Mouse (Mus musculus): ENCODE results near the gene Ntn1.

Gene Ntn1

DNA sequence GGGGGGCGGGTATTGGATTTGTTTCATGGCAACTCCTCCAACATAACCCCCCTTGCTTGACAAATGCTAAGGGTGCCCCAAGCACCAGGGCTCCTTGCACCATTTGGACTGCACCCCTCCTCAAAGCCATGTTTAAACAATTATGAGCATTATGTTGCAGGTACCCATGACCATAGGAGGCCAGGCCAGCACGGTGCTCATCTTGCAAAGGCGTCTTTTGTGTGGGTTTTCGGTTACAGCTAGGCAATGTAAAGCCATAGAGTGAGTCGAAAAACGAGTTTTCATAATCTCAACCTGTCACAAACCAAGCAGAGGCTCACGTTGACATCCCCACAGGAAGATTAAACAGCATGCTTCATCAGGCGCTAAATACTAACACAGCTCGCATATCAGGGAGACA lies 19.3 kb downstream of the Ntn1 start:
- DNase-seq, result no peak

DNA sequence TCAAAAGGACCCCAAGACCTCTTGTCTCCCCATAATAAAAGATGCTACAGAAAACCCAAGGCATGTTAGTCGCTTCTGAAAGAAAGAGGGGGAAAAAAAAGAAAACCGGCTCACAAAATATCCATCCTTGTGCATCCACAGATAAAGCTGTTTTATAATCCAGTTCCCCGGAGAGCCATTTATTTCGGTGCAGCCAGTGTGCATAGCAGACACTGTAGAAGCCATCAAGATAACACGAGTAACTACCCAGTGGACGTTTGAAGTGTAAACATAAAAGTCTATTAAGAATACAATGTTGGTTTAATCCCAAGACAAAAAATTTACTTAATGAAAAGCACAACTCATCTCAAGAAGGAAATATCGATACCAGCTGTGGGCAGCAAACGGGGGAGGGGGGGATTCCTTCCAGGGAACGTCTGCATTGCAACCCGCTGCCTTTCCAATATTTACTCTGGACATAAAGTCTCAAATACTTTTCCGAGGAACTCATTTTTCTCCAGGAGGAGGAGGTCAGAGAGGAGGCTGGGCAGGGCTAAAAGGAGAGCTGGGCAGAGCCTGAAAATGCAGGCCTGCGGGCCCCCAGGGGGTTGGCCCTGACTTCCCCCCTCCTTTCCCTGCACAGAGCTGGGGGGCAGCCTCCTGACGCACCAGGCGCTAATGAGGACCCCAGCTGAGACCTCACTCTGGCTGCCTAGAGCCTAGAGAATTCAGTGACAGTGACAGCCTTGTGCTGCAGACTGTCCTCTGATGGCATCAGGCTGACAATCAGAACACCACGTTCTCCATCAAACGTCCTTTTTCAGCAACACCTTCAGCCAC lies 21.5 kb downstream of the Ntn1 start:
- DNase-seq, result no peak

DNA sequence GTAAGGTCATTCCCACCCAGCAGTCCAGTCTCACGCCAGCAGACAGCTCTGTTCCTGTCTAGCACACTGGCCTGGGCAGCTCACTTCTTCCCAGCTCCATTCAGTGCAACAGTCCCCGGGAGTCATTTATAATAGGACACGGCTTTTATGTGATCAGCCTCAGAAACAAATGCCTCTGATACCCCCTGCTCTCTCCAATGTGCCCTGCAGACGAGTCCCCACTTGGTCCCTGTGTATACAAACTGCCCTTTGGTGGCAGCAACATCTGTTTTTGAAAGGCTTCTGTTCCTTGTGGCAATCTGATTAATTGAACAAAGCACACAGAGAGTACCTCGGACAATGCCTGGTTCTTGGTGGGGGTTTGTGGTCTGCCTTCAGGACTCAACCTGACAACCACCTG lies 22.2 kb downstream of the Ntn1 start:
- DNase-seq, result no peak

DNA sequence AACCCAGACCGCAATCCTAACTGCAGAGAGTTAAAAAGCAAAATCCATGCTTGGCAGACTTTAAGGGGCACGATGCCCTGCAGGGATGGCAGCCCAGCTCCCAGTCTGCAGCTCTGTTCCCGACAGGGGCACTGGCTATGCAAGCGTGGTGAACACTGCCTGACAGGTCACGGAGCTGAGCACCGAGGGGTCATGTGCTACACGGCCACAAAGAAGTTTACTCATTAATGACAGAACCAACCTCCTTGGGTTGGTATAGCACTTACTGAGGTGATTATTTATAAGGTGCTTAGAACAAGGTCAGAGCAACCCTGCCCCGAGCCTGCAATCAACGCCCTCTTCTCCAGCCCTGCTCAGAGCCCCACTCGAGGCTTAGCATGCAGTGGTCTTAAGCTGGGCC lies 27.5 kb downstream of the Ntn1 start:
- no peak for DNase-seq

DNA sequence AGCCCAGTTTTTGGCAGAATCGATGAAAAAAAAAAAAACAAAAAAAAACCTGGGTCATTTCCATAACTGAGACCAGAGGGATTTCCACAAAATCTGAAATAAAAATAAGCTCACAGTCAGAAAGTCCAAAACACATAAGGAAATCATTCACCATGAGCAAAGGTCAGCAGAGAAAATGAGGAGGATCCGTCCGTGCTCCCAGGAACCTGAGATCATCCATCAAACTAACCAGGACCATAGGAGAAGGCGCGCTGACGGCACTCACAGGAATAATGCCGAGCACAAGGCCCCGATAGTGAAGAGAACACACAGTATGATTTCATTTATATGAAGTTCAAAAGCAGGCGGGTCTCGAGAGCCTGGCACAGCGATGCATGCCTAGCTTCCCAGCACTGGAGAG lies 29.0 kb downstream of the Ntn1 start:
- no peak for DNase-seq

DNA sequence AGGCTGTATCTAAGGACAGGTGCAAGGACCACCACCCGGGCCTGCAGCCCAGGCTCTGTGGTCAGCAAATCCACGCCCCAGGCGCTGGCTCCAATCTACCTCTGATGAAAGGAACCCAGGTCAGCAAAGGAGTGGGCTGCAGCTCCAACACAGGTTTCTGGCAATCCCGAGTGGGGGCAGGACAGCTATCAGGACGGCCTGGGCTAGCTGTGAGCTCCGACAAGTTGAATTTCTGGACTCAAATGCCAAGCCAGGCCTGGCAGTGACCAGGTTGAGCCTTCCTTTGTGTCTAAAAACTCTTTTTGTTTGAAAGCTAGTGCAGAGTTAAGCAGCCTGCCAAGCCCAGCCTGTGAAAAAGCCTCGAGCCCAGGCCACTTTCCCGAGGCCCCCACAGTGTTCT lies 43.7 kb downstream of the Ntn1 start:
- DNase-seq, result no peak

DNA sequence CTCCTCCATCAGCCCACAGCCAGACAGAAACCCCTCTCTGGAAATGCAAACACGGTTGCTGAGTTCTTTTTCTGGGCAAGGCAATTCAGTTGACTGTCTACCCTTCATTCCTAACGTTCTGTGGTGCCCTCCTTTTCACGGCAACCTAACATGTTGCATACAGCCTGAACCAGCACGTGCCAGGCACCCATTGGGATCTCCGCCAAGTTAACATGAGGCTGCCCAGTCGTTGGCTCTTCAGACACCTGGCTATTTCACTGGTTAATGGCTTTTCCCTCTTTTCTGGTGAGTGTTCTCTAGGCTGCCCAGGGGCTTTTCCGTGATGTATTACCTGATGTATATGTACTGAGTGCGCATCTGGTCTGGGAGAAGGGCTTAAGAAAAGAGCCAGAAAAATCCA lies 45.1 kb downstream of the Ntn1 start:
- no peak for DNase-seq

DNA sequence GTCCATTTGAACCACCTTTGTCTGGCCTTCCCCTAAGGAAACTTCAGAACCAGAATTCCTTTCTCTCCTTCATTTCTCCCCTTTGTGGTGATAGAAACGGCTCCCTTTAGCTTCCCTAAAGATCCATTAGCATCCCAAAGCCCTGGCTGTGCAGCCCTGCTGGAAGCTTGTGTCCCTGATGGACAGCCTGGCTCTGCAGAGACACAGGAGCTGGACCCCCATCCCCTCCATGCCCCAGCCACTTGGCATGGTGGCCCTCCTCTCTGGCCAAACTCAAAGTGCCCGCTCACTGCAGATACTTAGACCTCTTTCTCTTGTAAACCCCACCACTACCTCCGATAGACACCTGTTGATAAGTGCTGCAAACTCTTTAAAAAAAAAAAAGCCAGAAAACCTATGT lies 45.8 kb downstream of the Ntn1 start:
- no peak for DNase-seq

DNA sequence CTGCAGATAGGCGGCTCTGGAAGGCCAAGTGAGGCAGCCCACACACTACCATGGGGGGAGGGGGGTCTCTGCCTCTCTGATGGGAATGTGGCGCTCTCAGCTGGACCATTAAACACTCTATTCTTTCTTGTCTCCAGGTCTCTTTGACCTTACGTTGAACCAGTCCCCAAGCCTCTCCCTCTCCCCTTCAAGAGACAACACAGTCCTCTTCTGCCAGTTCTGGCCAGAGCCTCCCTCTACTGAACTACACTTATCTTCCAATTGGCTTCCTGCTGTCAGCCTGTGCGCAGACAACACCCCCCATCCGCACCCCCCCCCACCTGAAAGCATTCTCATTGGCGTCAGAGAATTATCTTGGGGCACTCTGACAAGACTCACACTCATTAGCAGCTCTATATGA lies 48.4 kb downstream of the Ntn1 start:
- DNase-seq, result no peak

DNA sequence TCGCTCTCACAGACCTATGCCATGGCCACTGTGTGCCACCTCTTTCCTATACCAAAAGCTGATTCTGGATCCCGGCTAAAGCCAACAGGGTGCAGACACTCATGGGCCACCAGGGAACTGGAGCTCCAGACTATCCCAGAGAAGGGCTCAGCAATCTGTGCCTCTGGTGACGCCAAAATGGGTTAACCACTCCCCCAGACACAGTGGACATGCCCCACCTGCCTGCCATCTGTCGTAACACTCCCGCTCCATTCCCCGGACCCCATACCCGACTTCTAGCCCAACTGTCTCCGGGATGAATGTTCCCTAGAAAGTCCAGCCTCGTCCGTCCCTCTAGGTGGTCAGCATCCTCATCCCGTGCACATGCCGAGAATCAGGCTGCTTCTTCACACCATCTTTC lies 51.8 kb downstream of the Ntn1 start:
- no peak for DNase-seq

DNA sequence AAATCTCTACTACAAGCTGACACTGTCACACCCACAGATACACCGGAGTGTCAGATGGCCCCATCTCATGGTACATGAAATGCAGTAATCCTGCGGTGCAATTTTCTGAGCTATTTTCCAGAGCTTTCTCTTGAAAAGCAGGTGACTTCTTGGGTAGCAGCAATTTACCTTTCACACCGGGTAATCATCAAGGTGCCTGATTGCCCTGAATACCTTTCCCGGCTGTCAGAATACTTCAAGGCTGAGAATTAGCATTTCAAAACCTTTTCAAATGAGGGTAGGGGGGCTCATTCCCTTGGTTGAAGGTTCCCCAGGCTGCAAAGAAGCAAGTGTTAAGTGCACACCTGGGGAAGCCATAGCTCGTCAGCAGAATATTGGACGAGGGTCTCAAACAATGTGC lies 52.5 kb downstream of the Ntn1 start:
- DNase-seq, result no peak

DNA sequence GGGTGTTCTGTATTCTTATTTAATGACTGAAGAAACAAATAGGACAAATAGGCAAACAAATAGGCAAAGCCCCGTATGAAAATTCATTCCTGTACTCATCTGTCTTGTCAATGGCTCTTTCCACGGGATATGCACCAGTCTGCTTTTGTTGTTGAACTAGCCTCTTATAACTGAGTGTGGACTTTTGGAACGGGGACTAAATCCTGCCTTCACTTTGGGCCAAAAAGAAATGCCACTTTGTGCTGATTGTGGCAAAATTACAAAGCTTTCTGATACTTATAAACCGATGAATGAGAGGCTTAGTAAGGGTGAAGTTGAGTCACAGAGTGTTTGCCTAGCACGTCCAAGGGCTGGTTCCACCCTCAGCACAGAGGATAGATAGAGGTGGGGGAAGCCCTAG lies 53.1 kb downstream of the Ntn1 start:
- no peak for DNase-seq

DNA sequence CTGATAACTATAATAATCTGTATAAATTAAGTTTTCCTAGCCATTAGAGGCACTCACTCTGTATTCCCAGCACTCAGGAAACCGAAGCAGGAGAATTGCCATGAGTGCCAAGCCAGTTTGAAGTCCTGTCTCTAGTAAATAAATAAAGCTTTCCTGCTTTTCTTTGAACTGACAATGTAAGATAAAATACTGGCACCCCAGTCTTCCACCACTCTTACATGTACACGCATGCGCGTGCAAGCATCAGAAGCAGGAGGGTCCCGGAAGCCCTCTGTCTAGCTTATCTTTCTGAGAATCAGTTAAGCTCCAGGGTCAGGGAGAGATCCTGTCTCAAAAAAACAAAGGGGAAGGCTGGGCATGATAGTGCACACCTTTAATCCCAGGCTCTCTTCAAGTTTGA lies 54.5 kb downstream of the Ntn1 start:
- no peak for DNase-seq

DNA sequence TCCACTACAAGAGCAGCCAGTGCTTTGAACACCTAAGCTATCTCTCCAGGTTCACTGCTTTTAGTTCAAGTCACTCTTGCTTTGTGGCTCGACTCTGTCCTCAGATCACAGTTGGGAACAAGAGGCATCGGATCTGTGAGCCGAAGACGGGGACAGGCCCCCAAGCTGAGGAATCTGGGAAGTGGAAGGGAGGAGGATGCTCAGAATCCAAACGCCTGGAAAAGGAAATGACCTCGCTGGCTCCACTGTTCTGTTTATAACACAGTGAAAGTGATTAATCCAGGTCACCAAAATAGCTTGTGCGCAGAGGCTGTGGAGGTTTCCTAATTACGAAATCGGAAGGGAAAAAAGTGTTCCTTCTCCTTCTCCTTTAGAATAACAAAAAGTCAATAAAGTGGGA lies 56.4 kb downstream of the Ntn1 start:
- DNase-seq, result no peak

DNA sequence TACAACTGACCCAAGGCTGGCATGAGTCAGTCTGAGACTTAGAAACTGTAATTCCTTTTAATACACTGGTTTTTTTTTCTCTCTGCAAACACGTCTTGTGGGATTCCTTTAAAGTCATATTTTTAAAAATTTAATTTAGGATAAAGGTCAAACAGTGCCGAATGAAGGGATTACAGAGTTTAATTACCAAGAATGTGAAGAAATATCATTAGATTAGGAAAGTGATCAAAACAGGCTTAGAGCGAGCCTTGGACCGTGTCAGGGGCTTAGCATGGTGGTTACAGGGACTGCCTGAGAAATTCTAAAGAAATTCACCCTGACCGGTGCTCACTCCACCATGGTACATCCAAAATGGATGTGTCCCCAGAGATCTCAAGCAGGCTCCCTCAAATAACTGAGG lies 57.9 kb downstream of the Ntn1 start:
- no peak for DNase-seq

DNA sequence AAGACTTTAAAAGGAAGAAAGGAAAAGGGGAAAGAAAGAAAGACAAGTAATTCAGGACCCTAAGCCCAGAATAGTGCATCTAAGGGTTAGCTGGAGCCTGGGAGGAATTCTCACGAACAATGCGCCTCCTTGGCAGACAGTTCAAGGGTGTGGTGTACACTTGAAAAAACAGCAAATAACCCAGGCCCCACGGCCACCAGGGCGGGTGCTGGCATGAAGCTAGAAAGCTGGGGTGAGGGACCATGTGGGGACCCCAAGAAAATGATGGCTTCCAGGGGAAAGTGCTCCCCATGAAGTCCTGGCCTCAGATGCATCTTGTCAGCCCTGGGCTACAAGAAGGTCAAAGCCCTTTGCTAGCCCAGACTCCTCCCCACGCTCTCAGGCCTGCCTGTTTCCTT lies 58.6 kb downstream of the Ntn1 start:
- no peak for DNase-seq

DNA sequence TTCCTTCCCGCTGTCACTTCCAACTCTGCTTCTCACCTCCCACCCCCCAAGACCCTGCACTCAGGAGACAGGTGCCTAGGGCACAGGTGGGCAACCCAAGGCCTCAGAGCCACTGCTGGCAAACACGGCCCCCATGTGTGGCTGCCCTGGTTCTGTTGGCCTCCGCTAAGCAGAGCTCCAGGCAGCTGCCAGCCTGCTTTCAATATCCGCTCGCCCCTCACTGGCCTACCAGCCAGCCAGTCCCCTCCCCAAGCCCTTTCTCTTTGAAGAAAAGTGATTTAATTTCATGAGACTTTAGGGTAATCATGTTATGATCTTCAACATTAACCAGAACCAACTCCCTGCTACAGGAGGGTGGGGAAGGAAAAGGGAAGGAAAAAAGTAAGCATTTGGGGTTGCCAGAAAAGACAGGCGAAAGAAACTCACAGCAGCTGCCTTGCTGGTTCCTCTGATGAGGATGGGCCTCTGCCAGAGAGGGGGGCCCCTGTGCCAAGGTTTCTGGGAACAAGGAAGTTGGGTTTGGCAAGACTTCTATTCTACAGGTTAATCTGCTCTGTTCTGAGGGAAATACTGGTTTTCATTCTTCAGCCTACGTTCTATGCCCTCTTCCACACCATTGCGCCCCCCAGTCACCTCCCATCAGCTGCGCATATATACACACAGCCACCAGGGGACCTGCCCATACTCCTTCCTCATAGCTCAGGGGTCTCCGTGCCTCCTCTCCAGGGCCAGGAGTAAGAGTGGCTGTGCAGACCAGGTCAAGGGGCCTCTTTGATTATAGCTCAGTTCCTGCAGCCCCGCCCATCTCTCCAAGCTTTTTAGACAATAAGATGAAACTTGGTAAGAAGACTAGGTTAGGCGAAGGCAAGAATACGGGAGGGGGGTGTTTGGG lies 59.3 kb downstream of the Ntn1 start:
- DNase-seq, result no peak

DNA sequence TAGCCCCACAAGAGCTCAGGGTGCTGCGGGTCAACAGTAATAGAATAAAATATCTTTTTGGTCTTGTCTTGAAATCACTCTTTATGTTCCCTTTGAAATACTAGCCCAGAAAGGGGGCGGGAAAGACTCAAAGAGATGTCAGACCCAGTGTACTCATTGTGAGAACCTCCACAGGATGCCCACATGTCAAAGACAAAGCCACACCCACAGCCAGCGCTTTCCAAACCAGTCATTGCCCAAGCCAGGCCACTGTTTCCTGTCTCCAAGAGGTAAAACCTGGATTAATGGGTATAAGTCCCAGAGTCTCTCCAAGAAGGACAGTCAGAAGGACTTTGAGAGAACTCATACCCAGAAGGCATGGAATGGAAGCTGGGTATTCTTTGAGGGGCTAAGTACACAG lies 60.3 kb downstream of the Ntn1 start:
- no peak for DNase-seq

DNA sequence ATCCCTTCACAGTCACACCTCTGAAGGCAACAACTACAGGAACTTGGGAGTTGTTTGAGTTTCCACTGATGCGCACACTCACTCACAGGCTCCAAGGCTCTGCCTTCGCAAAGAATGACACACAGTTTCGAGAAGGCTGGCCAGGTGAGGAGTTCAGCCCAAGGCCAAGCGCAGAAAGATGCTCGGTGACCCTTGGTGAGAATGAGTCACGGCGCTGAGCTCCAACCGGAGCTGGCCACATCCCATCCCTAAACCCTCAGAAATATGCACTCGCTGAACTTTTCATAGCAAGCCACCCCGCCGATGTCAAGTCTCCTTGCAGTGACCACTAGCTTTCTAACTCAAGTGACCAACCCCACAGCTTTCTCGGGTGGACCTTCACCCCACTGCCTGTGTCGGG lies 60.8 kb downstream of the Ntn1 start:
- no peak for DNase-seq

DNA sequence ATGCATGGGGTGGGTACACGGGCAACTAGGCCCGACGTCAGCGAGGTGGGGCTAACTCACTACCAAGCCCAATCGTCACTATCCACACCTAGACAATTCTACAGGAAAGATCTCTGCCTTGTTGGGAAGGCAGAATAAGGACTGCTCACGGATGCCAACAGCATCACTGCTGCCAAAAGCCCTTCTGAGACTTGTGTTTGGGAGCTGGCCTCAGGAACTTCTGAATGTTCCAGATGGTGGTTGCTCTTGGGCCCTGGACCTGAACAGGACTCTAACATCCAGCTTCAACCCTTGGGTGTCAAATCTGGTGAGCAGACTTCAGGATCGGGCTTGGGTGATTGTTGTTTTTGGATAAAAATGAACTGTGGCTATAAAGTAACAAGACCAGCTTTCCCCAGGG lies 61.3 kb downstream of the Ntn1 start:
- DNase-seq, result no peak

DNA sequence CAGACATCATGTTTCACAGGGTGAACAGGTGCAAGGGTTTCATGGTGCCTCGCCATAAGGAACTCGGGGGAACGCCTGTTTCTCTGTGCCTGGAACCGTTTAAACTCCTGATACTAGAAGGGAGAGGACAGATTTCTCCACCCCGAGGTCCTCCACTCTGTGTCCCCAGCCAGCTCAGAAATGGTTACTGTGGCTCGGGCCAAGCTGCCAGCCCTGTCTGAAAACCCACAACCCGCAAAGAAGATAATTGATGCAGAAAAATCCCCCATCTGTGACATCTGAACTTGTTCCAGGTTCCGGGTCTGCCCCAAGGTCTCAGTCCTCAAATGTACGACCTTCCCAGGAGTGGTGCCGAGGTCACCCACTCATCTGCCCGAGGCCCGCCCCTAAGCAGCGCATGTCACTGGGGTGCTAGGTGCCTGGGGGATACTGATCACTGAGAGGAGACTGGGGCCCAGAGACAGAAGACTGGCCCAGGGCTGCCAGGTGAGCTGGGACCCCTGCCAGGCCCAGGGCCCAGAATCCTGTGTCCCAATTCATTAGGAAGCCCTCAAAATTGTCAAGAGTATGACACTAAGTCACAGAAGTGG lies 68.9 kb downstream of the Ntn1 start:
- no peak for DNase-seq

DNA sequence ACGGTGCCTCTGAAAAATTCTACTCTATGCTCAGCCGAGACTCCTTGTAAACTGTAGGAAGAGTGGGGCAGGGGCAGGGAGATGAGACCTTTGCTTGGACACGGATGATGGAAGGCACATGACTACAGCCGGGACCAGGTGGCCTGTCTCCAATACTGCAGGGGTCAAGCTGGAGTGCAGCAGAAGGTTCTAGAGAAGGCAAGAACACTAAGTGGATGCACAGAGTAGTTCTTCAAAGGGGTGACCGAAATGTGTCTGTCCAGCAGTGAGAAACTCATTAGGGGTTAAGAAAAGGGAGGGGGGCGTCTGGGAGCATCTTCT lies 69.5 kb downstream of the Ntn1 start:
- no peak for DNase-seq

DNA sequence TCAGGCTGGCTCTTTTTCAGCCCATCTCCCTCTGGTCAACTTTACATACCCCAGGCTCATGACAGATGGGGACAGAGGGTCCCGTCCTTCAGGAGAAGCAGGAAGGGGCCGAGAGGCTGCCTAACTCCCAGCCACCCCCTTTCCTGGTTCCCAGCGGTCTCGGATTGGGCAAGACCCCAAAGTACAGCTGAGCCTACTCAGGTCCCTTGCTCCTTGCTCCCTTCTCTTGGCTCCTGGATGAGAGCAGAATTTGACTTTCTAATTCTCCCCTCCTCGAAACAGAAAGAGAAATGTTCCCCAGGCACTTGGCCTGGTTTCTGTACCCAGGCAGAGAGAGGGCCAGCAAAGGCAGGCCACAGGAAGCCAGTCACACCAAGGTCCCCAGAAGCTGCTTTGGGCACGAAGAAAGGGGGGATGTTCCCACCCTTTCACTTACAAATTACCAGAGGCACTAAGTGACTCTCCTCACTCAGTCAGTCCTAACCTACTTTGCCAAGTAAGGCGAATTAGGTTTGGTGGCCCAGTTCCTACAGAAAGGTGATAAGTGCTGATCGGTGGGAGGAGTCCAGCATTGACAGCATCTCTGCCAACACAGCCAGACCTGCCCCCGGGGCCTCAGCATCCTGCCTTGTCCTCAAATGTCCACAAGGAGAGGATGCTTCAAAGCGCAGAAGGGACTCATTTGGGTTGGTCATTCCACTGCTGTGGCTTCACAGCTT lies 70.1 kb downstream of the Ntn1 start:
- no peak for DNase-seq

DNA sequence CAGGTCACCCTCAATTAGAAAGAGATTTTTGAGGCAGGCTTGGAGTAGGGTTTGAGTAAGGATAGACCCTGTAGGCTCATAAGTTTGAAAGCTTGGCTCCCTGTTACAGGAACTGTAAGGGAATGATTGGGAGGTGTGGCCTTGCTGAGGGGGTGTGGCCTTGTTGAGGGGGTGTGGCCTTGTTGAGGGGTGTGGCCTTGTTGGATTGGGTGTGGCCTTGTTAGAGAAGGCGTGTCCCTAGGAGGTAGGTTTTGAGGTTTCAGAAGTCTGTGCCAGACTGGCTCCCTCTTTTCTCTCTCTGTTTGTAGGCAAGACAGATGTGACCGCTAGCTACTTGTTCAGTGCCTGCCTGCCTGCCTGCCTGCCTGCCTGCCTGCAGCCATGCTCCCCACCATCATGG lies 75.8 kb downstream of the Ntn1 start:
- no peak for DNase-seq

All from thymus, postnatal 25 days (tissue).